Mouse (Mus musculus): ENCODE measurements at regions not wholly inside any gene's neighbourhood (a gene's known extent, or its start where the extent isn't known, plus 50 kb on each side); places are given as distances from the start of the nearest gene placed in this dataset.

DNA sequence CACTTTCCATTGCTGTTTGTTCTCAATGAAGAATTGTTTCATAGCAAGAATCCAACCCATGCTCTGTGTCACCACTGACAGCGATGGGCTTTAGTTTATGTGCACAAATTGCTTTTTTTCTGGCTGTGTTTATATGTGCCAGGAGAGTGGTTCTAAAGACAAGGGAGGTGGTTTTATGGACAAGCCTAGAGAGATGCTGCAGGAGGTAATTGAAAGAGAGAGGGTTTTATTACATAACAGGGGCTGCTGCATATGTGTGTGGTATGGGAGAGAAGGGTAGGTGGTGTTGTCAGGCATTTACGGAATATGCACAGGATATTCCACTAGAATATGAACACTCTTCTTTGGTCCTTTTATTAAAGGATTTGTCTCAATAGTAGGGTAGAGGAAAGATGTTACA, 340.2 kb downstream of the Btg1 start:
- Histone ChIP-seq H3K27ac (ENCODE audit: poor library complexity, severe bottlenecking) (no peak overlapping the region), H3K4me2 (no peak overlapping the region), H3K4me1 (replicated peaks) (peaks cover 8% of the 10 kb centered on the region; the same call in 1 of the 2 replicates), H3K36me3 (no peaks in the 10 kb centered on the region), H3K9ac (no peak overlapping the region), H3K4me3 (no peak overlapping the region), H3K27me3 (replicated peaks) (no peaks in the 10 kb centered on the region), H3K9me3 (replicated peaks) (no peaks in the 10 kb centered on the region)
- 81% methylated on average over 2 of the region's 2 CpGs for WGBS
- no peak for ATAC-seq (ENCODE audit: insufficient number of reproducible peaks, low FRiP score)

GRCm38 (mm10) chr10:96969825-96970224, 353.0 kb downstream of the Btg1 start:
- no peaks in the 10 kb centered on the region for H3K4me1 ChIP-seq (replicated peaks)
- no peaks in the 10 kb centered on the region for H3K36me3 ChIP-seq
- H3K27ac ChIP-seq (ENCODE audit: poor library complexity, severe bottlenecking), result no peak overlapping the region
- H3K4me2 ChIP-seq, result no peak overlapping the region
- 83% methylated on average over 1 of the region's 1 CpGs for WGBS
- no peak for ATAC-seq (ENCODE audit: insufficient number of reproducible peaks, low FRiP score)
- no peak overlapping the region for H3K4me3 ChIP-seq
- H3K27me3 ChIP-seq (replicated peaks), result no peaks in the 10 kb centered on the region
- no peak overlapping the region for H3K9ac ChIP-seq
- H3K9me3 ChIP-seq (replicated peaks), result no peaks in the 10 kb centered on the region

- WGBS, result 82% methylated on average over 4 of the region's 4 CpGs
- ATAC-seq (ENCODE audit: insufficient number of reproducible peaks, low FRiP score), result no peak
- Histone ChIP-seq H3K27me3 (replicated peaks) (no peaks in the 10 kb centered on the region), H3K9ac (no peak overlapping the region), H3K27ac (ENCODE audit: poor library complexity, severe bottlenecking) (no peak overlapping the region), H3K4me1 (replicated peaks) (no peaks in the 10 kb centered on the region), H3K36me3 (no peaks in the 10 kb centered on the region), H3K9me3 (replicated peaks) (no peaks in the 10 kb centered on the region), H3K4me3 (no peak overlapping the region), H3K4me2 (no peak overlapping the region)
Measured at GRCm38 (mm10) chr10:96970737-96971136, 353.9 kb downstream of the Btg1 start.

DNA sequence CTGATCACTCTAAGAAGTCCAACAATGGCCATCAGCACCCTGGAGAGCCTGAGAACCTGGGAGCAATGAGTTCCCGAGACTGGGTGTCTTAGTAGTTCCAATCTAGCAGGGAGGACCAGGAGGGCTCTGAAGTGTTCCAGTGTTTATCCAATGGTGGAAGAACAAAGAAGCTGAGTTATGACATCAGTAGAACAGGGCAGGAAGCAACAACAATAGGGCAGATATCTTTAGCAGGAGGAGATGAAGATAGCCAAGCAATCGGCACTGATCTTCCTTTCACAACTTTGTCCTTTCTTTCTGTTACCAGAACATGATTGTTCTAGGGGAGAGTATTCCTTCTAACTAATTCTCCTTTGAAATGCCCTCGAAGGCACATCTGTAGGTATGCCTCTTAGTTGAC, 355.0 kb downstream of the Btg1 start:
- 55% methylated on average over 3 of the region's 3 CpGs for WGBS
- no peak for ATAC-seq (ENCODE audit: insufficient number of reproducible peaks, low FRiP score)
- H3K27ac ChIP-seq (ENCODE audit: poor library complexity, severe bottlenecking), result no peak overlapping the region
- no peak overlapping the region for H3K4me3 ChIP-seq
- no peaks in the 10 kb centered on the region for H3K4me1 ChIP-seq (replicated peaks)
- no peaks in the 10 kb centered on the region for H3K9me3 ChIP-seq (replicated peaks)
- H3K4me2 ChIP-seq, result no peak overlapping the region
- H3K27me3 ChIP-seq (replicated peaks), result no peaks in the 10 kb centered on the region
- H3K36me3 ChIP-seq, result no peaks in the 10 kb centered on the region
- no peak overlapping the region for H3K9ac ChIP-seq

DNA sequence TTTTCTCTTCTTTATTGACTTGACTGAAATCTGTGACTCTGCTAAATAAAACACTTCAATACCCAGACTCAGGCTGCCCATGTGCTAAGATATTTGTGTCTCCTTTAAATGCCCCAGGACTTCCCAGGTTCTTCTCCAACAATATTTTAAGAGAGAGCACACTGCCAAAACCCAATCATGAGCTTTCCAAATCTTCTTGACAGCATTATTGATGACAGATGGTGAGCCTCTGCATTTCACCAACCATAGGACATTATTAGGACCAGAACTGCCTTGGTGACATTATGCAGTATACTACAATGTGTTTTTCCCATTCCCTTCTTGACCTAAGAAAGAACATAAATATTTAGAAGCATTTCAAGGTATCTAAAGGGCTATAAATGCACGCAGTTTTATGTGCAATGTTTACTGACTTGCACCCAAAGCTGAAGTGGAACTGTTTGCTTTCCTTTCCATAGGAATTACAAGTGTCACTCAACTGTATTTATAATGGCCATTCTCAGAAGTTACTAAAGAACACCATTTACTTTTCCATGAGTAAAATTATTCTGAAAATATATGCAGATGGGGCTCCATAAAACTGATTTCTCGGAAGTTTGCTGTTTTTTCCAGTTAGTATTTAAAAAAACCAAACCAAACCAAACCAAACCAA, 357.6 kb downstream of the Btg1 start:
- Histone ChIP-seq H3K27ac (ENCODE audit: poor library complexity, severe bottlenecking) (no peak overlapping the region), H3K4me1 (replicated peaks) (no peaks in the 10 kb centered on the region), H3K4me3 (no peak overlapping the region), H3K4me2 (no peak overlapping the region), H3K9me3 (replicated peaks) (no peaks in the 10 kb centered on the region), H3K9ac (no peak overlapping the region), H3K27me3 (replicated peaks) (no peaks in the 10 kb centered on the region), H3K36me3 (no peaks in the 10 kb centered on the region)
- no peak for ATAC-seq (ENCODE audit: insufficient number of reproducible peaks, low FRiP score)
- 62% methylated on average over 2 of the region's 2 CpGs for WGBS

DNA sequence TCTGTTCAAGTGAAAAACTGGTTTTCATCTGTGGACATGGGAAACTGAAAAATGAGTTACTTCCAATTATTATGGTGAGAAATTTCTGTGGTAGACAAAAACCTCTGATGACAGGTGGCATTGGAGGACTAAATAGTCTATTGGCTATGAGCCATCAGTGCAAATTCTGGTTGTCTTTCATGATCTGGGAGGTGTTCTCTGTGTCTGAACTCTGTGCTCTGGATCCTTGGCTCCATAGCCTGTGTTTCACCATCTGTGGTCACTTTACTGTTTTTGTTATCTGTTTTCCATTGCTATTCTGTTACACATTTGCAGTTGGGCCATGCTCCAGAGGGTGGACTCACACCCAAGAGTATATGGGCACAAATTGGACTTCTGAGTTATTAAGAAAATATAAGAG, 359.9 kb downstream of the Btg1 start:
- no peak for ATAC-seq (ENCODE audit: insufficient number of reproducible peaks, low FRiP score)
- Histone ChIP-seq H3K4me3 (no peak overlapping the region), H3K4me1 (replicated peaks) (no peaks in the 10 kb centered on the region), H3K27me3 (replicated peaks) (no peaks in the 10 kb centered on the region), H3K9me3 (replicated peaks) (no peaks in the 10 kb centered on the region), H3K36me3 (no peaks in the 10 kb centered on the region), H3K4me2 (no peak overlapping the region), H3K27ac (ENCODE audit: poor library complexity, severe bottlenecking) (no peak overlapping the region), H3K9ac (no peak overlapping the region)

DNA sequence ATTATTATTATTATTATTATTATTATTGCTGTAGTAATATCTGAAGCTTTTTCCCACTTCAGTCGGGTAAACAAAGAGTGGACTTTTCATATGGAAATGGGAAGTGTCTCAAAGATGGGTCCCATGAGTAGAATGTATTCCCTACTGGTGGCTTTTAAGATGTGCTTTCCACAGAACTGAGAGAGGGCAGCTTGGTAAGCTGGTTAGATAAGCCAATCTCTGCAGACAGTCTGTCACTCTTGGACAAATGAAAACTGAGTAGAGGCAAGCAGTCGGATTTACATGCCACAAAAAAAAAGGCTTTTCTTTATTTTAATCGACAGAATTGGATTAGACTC, 363.7 kb downstream of the Btg1 start:
- 68% methylated on average over 3 of the region's 3 CpGs for WGBS
- no peak overlapping the region for H3K9ac ChIP-seq
- no peak overlapping the region for H3K27ac ChIP-seq (ENCODE audit: poor library complexity, severe bottlenecking)
- no peaks in the 10 kb centered on the region for H3K27me3 ChIP-seq (replicated peaks)
- H3K9me3 ChIP-seq (replicated peaks), result no peaks in the 10 kb centered on the region
- H3K4me1 ChIP-seq (replicated peaks), result no peaks in the 10 kb centered on the region
- H3K36me3 ChIP-seq, result no peaks in the 10 kb centered on the region
- ATAC-seq (ENCODE audit: insufficient number of reproducible peaks, low FRiP score), result no peak
- H3K4me3 ChIP-seq, result no peak overlapping the region
- no peak overlapping the region for H3K4me2 ChIP-seq

- ATAC-seq (ENCODE audit: insufficient number of reproducible peaks, low FRiP score), result no peak
- WGBS, result 83% methylated on average over 9 of the region's 9 CpGs
Measured at GRCm38 (mm10) chr10:96980832-96981515, 364.2 kb downstream of the Btg1 start.

DNA sequence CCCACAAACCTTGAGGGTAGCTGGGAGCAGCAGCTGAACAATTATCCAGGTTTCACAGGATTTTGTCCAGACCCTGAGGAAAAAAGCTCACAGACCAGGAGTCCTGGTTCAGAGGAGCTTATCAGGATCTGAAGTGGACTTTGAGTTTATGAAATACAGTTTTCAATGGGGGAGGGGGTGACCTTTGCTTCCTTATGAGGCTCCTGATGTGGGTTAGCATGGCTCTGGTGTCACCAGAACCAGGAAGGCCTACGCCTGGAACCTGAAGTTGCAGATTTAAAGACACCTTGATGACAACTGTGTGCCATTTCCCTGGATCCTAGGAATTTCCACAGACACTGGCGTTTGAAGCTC, 364.7 kb downstream of the Btg1 start:
- H3K36me3 ChIP-seq, result no peaks in the 10 kb centered on the region
- H3K27ac ChIP-seq (ENCODE audit: poor library complexity, severe bottlenecking), result no peak overlapping the region
- H3K9me3 ChIP-seq (replicated peaks), result no peaks in the 10 kb centered on the region
- no peak overlapping the region for H3K4me2 ChIP-seq
- WGBS, result 72% methylated on average over 2 of the region's 2 CpGs
- no peak overlapping the region for H3K4me3 ChIP-seq
- H3K4me1 ChIP-seq (replicated peaks), result no peaks in the 10 kb centered on the region
- no peak for ATAC-seq (ENCODE audit: insufficient number of reproducible peaks, low FRiP score)
- H3K27me3 ChIP-seq (replicated peaks), result no peaks in the 10 kb centered on the region
- no peak overlapping the region for H3K9ac ChIP-seq

More at GRCm38 (mm10) chr10:96980832-96981515, 364.2 kb downstream of the Btg1 start:
- Histone ChIP-seq H3K36me3 (no peaks in the 10 kb centered on the region), H3K9ac (no peak overlapping the region), H3K4me1 (replicated peaks) (no peaks in the 10 kb centered on the region), H3K4me2 (no peak overlapping the region), H3K27me3 (replicated peaks) (no peaks in the 10 kb centered on the region), H3K27ac (ENCODE audit: poor library complexity, severe bottlenecking) (no peak overlapping the region), H3K4me3 (no peak overlapping the region), H3K9me3 (replicated peaks) (no peaks in the 10 kb centered on the region)

DNA sequence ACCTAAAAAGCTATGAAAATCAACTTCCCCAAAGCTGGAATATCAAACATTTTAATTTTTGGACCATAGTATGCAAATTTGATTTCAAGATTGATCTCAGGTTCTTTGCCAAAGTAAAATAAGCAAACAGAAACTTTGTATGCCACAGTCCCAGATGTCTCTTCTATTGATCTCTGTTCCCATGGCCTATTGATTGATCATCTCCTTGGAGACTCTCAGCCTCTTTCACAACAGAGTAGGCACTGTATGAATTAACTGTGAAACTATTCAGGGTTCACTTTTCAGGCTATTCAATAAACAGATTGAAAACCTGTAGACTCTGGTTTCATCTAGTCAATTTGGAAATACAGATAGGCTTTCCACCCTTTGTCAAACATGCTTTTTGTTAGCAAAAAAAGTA, 384.1 kb downstream of the Btg1 start:
- H3K36me3 ChIP-seq, result no peaks in the 10 kb centered on the region
- H3K4me3 ChIP-seq, result no peak overlapping the region
- no peak overlapping the region for H3K9ac ChIP-seq
- H3K27me3 ChIP-seq (replicated peaks), result no peaks in the 10 kb centered on the region
- H3K27ac ChIP-seq (ENCODE audit: poor library complexity, severe bottlenecking), result no peak overlapping the region
- no peak overlapping the region for H3K4me2 ChIP-seq
- H3K4me1 ChIP-seq (replicated peaks), result no peaks in the 10 kb centered on the region
- no peak for ATAC-seq (ENCODE audit: insufficient number of reproducible peaks, low FRiP score)
- H3K9me3 ChIP-seq (replicated peaks), result no peaks in the 10 kb centered on the region

- Histone ChIP-seq H3K4me2 (no peak overlapping the region), H3K27ac (ENCODE audit: poor library complexity, severe bottlenecking) (no peak overlapping the region), H3K36me3 (no peaks in the 10 kb centered on the region), H3K4me1 (replicated peaks) (no peaks in the 10 kb centered on the region), H3K4me3 (no peak overlapping the region), H3K9me3 (replicated peaks) (no peaks in the 10 kb centered on the region), H3K27me3 (replicated peaks) (no peaks in the 10 kb centered on the region), H3K9ac (no peak overlapping the region)
- no peak for ATAC-seq (ENCODE audit: insufficient number of reproducible peaks, low FRiP score)
Measured at GRCm38 (mm10) chr10:97008873-97009272, 392.1 kb downstream of the Btg1 start.

- no peaks in the 10 kb centered on the region for H3K9me3 ChIP-seq (replicated peaks)
- WGBS, result 82% methylated on average over 1 of the region's 1 CpGs
- ATAC-seq (ENCODE audit: insufficient number of reproducible peaks, low FRiP score), result no peak
- no peak overlapping the region for H3K4me3 ChIP-seq
- no peaks in the 10 kb centered on the region for H3K27me3 ChIP-seq (replicated peaks)
- no peaks in the 10 kb centered on the region for H3K4me1 ChIP-seq (replicated peaks)
- H3K27ac ChIP-seq (ENCODE audit: poor library complexity, severe bottlenecking), result no peak overlapping the region
- H3K36me3 ChIP-seq, result no peaks in the 10 kb centered on the region
- no peak overlapping the region for H3K4me2 ChIP-seq
- H3K9ac ChIP-seq, result no peak overlapping the region
Measured at GRCm38 (mm10) chr10:97009859-97010258, 393.1 kb downstream of the Btg1 start.

Data from heart, embryonic 12.5 days (tissue).